Mouse (Mus musculus): ENCODE measurements around the gene Trip12.

Trip12 gene

DNA sequence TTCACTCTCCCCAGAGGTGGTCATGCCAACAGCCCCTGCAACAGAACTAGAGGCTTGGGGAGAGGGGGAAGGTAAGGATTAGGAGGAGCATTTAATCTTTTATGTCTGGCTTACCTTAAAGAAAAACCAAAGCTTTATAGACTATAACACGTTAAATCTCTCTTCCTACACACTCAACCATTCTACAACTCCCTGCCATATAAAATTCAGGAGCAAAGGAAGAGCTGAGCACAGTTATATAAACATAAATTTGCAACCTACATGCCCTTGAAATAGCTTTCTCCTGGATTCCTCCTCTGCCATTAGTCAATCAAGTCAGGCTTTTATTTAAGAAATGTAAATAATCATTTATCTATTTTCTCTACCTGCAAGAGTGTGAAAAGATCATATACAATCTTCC is 62.9 kb downstream of the Trip12 start:
- DNase-seq = no peak

DNA sequence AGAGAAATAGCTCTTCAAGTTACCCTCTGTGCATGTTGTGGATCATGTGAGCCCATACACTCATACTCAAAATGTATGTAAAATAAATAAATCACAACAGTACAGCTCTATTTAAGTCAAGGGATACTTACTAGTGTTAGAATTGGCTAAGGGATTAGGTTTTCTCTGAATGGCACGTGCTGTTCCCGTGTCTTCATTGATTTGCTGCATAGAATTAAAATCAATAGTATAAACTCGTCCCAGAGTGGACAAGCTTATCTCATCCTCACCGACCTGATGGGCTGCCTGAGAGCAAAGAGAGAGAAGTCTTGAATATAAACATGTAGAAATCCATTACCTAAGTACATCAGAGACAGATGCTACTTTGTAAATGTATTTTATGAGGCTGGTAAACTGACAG is 81.5 kb downstream of the Trip12 start:
- DNase-seq = no peak

DNA sequence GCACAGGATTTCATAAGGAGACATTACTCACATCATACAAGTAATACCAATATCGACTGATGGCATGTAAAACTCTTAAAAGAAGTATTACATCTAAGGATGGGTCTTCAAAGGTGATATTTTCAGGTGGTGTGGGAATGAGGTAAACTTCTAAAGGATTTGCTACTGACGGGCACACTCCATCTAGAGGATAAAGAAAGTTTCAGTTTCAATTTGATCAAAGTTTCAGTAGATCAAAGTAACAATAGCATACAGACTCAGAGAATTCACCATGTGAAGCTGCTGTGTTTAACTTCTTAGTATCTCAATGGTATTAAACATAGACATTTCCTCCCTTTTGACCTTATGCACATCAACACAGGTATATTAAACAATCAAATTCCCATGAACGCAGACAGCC is 98.2 kb downstream of the Trip12 start:
- DNase-seq = no peak

DNA sequence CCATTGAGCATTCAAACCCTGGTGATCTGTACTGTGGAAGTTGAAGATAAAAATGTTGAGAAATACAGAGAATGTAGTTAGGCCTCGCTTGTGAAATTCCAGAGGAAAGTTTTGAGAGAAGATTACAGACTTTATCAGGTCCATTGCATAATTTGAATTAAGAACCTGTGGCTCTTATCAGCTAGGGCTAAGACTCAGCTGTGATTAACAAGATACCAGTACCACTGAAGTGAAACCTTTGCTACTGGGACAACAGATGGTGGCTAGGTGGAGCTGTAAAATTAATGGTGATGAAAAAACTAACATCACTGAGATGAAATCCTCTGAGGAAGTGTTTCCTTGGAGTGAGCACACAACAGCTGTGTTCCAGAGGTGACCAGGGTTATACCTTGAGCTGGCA is 100.2 kb downstream of the Trip12 start:
- DNase-seq = no peak

DNA sequence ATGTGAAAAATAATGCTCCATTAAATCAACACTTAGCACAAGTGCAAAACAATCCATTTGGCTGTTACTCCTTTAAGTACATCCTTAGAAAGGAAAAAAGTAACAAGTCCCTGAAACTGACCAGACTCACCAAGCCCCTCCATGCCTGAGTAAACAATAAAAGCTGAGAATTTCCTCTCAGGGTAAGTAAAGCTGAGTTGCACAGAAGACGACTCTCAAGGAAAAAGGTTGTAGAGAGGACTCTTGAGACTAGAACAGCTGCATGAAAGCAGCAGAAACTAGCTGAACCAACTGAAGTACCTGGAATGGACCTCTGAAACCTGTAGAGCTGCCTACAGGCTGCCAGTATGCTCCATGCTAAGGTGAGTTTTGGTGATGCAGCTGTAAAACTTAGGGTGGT is 103.2 kb downstream of the Trip12 start:
- DNase-seq = no peak

DNA sequence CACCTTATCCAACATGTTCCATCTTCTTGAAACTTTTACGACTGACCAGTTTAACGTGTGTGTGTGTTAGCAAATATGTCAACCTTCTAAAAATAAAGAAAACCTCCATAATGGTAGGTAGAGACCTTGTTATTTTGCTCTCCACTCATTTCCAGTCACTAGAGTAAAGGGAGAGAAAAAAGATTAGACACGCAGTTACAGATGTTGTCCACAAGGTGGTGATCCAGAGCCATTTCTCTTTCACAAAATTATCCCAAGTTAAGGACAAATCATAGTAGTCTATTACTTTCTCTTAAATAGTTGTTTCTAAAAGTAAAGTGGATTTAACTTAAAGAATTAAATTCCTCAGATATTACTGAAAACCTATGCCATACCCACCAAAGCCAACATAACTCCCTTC is 106.5 kb downstream of the Trip12 start:
- DNase-seq = no peak

DNA sequence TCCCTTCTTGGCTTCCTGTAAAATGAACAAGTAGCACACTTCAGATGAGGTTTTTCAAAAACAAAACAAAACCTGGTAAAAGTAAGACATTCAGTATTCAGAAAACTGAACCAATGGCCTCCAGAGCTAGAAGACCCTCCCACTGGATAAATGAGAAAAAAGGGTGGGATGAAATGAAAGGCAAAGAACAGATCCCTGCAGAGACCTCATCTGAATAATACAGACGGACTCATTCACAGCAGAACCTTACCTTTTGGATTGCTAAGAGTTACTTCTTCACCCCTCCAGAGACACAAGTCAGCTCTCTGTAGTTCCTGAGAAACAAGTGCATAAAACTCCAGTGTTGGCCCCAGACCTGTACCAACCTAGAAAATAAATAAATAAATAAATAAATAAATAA is 108.6 kb downstream of the Trip12 start:
- DNase-seq = no peak

DNA sequence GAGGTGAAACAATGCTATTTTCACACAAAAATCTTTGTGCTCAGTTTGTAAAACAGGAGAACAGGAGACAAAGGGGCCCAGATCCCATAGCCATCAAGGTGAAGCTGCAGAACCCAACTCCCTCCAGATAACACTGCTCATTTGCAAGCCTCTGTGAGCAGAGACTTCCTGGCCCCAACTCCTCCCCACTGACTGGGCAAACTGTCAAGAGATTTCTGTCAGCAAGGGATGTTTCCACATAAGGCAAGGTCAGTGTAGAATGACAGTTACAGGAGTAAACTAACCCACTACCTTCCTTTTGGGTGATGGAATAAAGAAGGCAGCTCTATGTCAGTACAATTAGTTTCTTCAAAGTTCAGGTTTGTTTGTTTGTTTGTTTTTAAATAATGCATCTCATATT is 117.5 kb downstream of the Trip12 start:
- DNase-seq = peak; percentile 14

DNA sequence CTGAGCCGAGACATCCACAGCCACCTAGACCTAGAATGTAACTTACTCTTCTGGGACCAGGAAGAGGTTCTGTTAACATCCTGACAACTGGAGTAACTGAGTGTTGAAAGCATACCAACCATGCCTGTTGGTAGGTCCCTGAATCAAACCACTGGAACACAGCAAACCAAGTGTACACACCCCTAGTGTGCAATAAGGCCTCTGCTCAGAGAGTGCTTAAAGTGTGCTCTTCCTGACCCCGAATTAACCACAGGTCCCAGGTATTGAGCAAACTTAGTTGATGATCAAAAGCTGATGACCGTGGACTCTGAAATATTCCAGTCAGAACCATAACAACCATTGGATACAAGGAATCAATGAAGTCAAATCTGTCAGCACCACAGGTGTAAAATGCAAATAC is 117.9 kb downstream of the Trip12 start:
- no peak for DNase-seq

DNA sequence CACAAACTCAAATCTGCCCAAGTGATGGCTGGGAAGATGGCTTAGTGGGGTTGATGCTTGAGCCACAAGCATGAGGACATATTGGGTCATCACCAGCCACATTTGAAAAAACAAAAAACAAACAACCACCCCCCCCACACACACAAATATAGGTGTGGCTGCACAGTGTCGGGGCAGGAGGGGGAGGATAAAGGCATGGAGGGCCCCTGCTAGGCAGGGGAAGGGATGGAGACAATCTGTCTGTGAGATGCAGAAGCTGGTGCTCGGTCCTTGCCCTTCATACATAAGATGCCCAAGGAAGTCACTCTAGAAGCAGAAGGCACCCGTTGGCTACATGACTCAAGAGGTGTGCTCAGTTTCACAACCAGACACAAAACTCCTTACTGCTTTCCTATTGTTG is 118.4 kb downstream of the Trip12 start:
- no peak for DNase-seq

DNA sequence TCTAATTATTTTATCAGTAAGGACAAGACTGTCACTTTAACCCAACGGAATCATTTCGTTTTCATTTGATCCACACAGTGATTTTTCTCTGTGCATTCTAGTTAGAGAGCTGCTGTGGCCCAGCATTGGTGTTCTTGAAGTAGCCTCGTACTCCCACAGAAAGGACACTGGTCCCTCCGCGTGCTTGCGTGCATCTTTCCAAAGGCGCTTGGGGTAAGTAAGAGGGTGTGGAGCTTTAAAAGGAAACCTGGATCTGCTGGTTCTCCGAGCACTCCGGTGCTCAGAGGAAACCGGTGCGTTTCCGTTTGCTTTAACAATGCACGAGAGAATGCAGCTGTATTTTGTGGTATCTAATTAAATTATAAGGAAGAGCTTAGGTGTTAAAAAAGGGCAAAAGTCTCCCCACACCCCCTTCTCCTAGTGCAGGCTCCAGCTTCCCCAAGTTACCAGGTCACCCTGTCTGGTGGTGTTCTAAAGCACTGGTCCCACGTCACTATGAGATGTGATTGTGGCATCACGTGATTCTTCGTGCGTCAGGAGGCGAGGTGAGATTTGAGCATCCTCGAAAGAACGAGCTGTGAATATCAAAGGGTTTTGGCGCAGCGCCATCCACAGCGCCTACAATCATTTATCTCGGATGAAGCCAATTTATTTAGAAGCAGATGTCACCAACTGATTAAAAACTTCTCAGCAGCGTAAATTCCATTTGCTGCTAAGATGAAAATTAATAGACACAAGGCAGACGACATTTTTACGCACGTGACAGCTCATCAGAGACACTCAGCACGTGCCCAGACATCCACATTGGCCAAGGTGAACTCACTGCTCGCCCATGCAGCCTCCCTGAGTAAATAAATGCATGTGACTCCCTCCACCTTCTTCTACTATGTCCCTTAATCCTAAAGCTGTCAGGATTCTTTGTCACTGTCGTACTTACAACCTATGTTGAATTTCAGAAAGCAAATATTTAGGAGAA is 130.2 kb downstream of the Trip12 start:
- peak; percentile 10 for DNase-seq

DNA sequence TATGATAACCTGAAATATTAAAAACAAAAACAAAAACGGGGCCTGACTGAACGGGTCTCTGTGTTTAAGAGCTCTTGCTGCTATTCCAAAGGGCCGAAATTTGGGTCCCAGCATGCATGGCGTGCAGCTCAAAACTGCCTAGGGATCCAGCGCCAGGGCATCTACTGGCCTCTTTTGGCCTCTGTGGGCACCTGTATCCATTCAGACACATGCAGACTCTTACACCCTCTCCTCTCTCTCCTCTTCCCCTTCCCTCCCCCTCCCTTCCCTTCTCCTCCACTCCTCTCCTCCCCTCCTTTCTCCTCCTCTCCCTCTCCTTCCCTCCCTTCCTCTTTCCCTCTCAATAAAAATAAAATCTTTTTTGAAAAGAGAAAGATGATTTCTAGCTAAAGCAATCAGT is 130.9 kb downstream of the Trip12 start:
- no peak for DNase-seq

DNA sequence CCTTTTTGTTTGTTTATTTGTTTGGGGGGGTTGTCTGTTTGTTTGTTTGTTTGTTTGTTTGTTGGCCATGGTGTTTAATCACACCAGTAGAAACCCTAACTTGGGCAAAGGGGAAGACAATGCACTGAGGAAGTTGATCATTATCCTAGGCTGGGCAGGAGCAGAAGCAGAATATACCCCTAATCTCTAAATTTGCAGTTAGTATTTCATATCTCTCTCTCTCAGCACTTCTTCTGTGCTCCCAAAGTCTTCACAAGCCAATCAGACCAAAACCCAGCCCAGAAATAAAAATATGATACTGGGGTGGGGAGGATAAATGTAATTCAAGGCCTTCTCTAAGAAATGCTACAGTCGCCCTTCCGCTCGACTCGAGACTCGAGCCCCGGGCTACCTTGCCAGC is 140.1 kb downstream of the Trip12 start:
- DNase-seq = no peak

DNA sequence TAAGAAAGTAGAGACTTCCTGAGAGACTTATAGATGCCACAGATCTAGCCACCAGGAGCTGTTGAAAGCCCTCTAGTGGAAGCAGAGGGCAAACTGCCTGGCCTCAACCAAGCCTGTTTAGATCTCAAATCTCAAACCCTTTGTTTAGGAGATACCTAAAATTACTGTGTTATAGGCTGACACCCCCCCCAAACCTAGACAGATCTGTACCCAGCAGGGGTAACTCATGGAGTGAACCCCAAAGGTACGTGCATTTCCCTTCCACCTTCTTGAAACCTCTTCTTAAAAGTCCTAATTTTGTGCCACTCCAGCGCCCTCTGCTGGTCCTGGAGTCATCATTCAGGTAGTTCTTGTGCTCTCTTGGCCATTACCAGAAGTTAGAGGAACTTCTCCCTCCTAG is 143.2 kb downstream of the Trip12 start:
- peak; percentile 33 for DNase-seq

DNA sequence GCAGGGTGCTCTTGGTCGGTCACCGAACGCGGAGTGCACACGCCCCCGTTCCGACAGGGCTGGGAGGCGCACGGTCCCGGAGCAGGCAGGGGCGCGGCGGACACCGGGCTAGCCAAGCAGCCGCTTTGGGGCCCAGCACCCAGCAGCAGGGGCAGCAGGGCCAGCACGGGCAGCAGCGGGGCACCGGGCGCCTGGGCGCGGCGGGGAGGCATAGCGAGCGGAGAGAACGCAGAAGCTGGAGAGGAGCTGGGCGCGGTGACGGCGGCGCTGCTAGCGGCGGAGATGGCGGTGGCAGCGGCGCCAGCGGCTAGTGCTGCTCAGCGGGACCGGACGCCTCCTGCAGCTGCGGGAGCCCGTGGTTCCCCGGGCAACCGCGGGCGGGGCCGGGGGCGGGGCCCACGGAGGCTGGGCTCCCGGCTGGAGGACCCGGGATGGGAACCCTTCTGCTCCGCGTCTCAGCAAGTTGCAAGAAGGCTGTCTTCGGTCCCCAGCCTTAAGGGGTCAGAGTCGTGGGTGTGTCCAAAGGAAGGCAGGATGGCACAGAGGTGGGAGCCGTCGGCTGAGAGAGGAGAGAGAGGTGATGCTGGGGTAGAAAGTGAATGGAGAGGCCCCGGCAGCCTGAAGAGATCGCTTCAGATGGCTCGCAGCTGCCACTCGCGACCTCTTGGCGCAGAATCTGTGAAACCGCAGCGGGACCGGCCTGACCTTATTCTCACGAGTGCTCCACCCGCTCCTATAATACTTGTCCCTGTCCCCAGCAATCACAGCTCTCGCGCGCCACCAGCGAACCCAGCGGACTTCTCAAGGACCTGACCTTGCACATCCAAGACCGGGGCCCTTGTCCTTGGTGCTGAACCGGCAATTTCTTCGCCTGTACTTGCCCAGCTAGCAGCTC is 144.6 kb downstream of the Trip12 start, which contains the start of gene Dner:
Gene Dner, minus strand, starts transcription at position 705 of the 895 bp plus-strand sequence.
- DNase-seq = peak; percentile 92

DNA sequence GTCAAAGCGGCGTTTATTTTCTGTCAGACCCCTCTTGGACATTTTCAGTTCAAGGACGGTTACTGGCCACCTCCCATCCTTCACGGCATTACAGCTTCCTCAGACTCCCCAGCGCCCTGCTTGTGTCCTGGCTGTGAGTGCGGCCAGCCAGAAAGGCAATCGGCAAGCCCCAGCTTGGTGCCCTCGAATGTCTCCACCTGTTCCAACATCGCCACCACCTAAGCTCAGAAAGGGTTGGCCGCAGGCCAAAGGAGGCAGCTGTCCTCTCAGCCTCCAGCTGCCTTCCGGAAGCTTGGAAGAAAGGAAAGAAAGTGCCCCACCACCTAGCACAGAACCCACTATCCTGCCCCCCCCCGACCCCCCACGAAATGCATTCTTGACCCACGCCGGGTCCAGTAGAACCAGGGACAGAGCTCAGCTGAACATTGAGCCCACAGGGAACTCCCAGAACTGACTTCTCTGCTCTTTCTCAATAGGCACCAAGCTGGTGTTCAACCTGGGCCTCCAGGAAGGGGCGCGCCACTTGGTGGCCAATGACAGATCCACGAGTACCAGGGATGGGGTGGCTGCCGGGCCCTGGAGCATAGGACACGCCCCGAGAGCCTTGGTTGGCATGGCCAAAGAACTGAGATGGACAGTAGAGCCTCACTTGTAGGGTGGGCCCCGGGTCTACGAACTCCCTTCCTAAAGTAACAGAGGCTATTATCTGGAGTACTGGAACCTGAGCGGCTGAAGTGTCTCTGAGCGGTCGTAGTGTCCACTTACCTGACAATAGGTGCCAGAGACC is 145.4 kb downstream of the Trip12 start:
- DNase-seq = peak; percentile 16

DNA sequence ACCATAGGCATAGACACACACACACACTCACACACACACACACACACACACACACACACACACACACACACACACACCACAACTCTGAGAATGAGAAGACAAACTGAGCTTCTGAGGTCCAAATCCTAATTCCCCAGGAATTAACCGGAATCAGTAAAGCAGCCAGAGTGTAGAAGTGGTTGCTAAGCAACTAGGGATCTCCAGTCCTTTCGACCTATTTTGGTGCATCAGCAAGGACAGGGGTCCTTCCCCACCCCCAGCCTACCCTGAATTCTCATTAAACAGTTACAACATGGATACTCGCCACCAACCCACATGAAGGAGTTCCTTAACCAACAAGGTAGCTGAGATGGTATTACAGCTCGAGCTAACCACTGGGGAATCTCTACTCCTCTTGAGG is 162.4 kb downstream of the Trip12 start:
- DNase-seq = no peak

Data from kidney, postnatal 10 days (tissue).